Mouse (Mus musculus) heart, postnatal 0 days (tissue): ENCODE measurements at regions not wholly inside any gene's neighbourhood (a gene's known extent, or its start where the extent isn't known, plus 50 kb on each side); places are given as distances from the start of the nearest gene placed in this dataset.

Experiments
- ATAC-seq: fragments of 200-750 bp; cut with Nextera tagmentation; 2 replicates; pipeline ENCODE4 v1.8.0; 2017; ENCODE audit warnings: low read depth, moderate number of reproducible peaks, moderate library complexity; ENCODE audit not compliant: insufficient read depth
- DNase-seq: peaks from one replicate; pipeline ENCODE4 v3.0.0-alpha.2; 2016; ENCODE audit warnings: low spot score
- H3K27ac ChIP-seq: fragments of 300-500 bp; sonication (generic); 2 replicates; pipeline ENCODE4 v1.5.1; 2014; ENCODE audit warnings: low read depth, mild to moderate bottlenecking
- H3K27me3 ChIP-seq: fragments of 300-500 bp; sonication (generic); 2 replicates; pipeline ENCODE4 v1.6.1; 2014; ENCODE audit warnings: low read length, mixed read lengths; ENCODE audit not compliant: control insufficient read depth, insufficient read depth
- H3K36me3 ChIP-seq: fragments of 300-500 bp; sonication (generic); replicated peaks from 2 replicates; pipeline ENCODE4 v1.6.1; 2014; ENCODE audit warnings: low read length, mixed read lengths; ENCODE audit not compliant: control insufficient read depth, insufficient read depth
- H3K4me1 ChIP-seq: fragments of 300-500 bp; sonication (generic); 2 replicates; pipeline ENCODE4 v1.6.1; 2014; ENCODE audit warnings: antibody characterized with exemption; ENCODE audit not compliant: control insufficient read depth, insufficient read depth
- H3K4me2 ChIP-seq: fragments of 300-500 bp; sonication (generic); 2 replicates; pipeline ENCODE4 v1.6.1; 2014; ENCODE audit warnings: low read depth, mild to moderate bottlenecking, low read length, moderate library complexity
- H3K4me3 ChIP-seq: fragments of 300-500 bp; sonication (generic); 2 replicates; pipeline ENCODE4 v1.5.1; 2014; ENCODE audit warnings: low read depth, low read length
- H3K9ac ChIP-seq: fragments of 300-500 bp; sonication (generic); replicated peaks from 2 replicates; pipeline ENCODE4 v1.6.1; 2014; ENCODE audit warnings: low read depth, low read length, mixed read lengths
- H3K9me3 ChIP-seq: fragments of 300-500 bp; sonication (generic); replicated peaks from 2 replicates; pipeline ENCODE4 v1.6.1; 2016; ENCODE audit warnings: low read length; ENCODE audit not compliant: control insufficient read depth
- CTCF ChIP-seq: IDR thresholded peaks from 2 replicates; pipeline ENCODE4 v1.5.1; 2016; ENCODE audit warnings: antibody characterized with exemption, control low read depth, low read depth
- EP300 ChIP-seq: IDR thresholded peaks from 2 replicates; pipeline ENCODE4 v1.6.1; 2016; ENCODE audit warnings: antibody characterized with exemption, low read depth
- WGBS: fragments of 180-500 bp; shearing (Covaris S2); extraction: QIAGEN DNeasy Blood & Tissue Kit; methylation state at CpG from one replicate; pipeline ENCODE4 v1.1.7; 2014; 5-methylcytosine and 5-hydroxymethylcytosine counted together

- Histone ChIP-seq H3K9ac (no peak overlapping the region), H3K4me3 (no peak overlapping the region), H3K36me3 (no peaks in the 10 kb centered on the region), H3K27me3 (no peaks in the 10 kb centered on the region), H3K9me3 (no peaks in the 10 kb centered on the region), H3K4me2 (no peak overlapping the region), H3K4me1 (no peaks in the 10 kb centered on the region), H3K27ac (no peak overlapping the region)
- no peak for DNase-seq
- TF ChIP-seq EP300 (no peak), CTCF (no peak)
- 93% methylated on average over 1 of the region's 1 CpGs for WGBS
- ATAC-seq, result no peak
These were observed 116.3 kb downstream of the Dkk1 start for GRCm38 (mm10) chr19:30433141-30433540.

GRCm38 (mm10) chr19:30435054-30435738 is 114.3 kb downstream of the Dkk1 start:
- Histone ChIP-seq H3K9ac (no peak overlapping the region), H3K9me3 (no peaks in the 10 kb centered on the region), H3K4me3 (no peak overlapping the region), H3K4me2 (no peak overlapping the region), H3K36me3 (no peaks in the 10 kb centered on the region), H3K27ac (no peak overlapping the region), H3K4me1 (no peaks in the 10 kb centered on the region), H3K27me3 (no peaks in the 10 kb centered on the region)
- DNase-seq (no peak), ATAC-seq (no peak)
- WGBS, result 79% methylated on average over 12 of the region's 12 CpGs
- TF ChIP-seq CTCF (no peak), EP300 (no peak)

- H3K36me3 ChIP-seq, result no peaks in the 10 kb centered on the region
- no peak overlapping the region for H3K9ac ChIP-seq
- H3K9me3 ChIP-seq, result no peaks in the 10 kb centered on the region
- H3K4me3 ChIP-seq, result no peak overlapping the region
- H3K4me1 ChIP-seq, result no peaks in the 10 kb centered on the region
- DNase-seq (no peak), ATAC-seq (no peak)
- WGBS, result 75% methylated on average over 13 of the region's 13 CpGs
- no peak overlapping the region for H3K4me2 ChIP-seq
- no peaks in the 10 kb centered on the region for H3K27me3 ChIP-seq
- TF ChIP-seq CTCF, result no peak
- no peak for TF ChIP-seq EP300
- no peak overlapping the region for H3K27ac ChIP-seq
These were observed 98.5 kb downstream of the Dkk1 start for GRCm38 (mm10) chr19:30450869-30451542.

- TF ChIP-seq EP300 (no peak), CTCF (no peak)
- WGBS, result 75% methylated on average over 8 of the region's 8 CpGs
- no peaks in the 10 kb centered on the region for H3K27me3 ChIP-seq
- H3K4me1 ChIP-seq, result no peaks in the 10 kb centered on the region
- H3K4me3 ChIP-seq, result no peak overlapping the region
- DNase-seq, result no peak
- H3K9me3 ChIP-seq, result no peaks in the 10 kb centered on the region
- H3K36me3 ChIP-seq, result no peaks in the 10 kb centered on the region
- H3K9ac ChIP-seq, result no peak overlapping the region
- no peak overlapping the region for H3K4me2 ChIP-seq
- no peak overlapping the region for H3K27ac ChIP-seq
- ATAC-seq, result no peak
These were observed 97.9 kb downstream of the Dkk1 start for GRCm38 (mm10) chr19:30451543-30451920.

GRCm38 (mm10) chr19:30452671-30453070 is 96.8 kb downstream of the Dkk1 start:
- no peak overlapping the region for H3K9ac ChIP-seq
- TF ChIP-seq CTCF (no peak), EP300 (no peak)
- no peak overlapping the region for H3K27ac ChIP-seq
- no peaks in the 10 kb centered on the region for H3K9me3 ChIP-seq
- WGBS, result 69% methylated on average over 11 of the region's 11 CpGs
- no peaks in the 10 kb centered on the region for H3K4me1 ChIP-seq
- no peak overlapping the region for H3K4me2 ChIP-seq
- no peak for ATAC-seq
- no peaks in the 10 kb centered on the region for H3K36me3 ChIP-seq
- DNase-seq, result no peak
- no peak overlapping the region for H3K4me3 ChIP-seq
- H3K27me3 ChIP-seq, result no peaks in the 10 kb centered on the region
